Mouse (Mus musculus): ENCODE data around the gene Hspb6. TPM values are rescaled to one million over a fixed set of nuclear protein-coding genes. Genes with fewer than 3 reads are reported as not detected.

The Hspb6 gene
- total RNA-seq, 2 experiments from 2014 or later: 182 to 186 TPM

DNA sequence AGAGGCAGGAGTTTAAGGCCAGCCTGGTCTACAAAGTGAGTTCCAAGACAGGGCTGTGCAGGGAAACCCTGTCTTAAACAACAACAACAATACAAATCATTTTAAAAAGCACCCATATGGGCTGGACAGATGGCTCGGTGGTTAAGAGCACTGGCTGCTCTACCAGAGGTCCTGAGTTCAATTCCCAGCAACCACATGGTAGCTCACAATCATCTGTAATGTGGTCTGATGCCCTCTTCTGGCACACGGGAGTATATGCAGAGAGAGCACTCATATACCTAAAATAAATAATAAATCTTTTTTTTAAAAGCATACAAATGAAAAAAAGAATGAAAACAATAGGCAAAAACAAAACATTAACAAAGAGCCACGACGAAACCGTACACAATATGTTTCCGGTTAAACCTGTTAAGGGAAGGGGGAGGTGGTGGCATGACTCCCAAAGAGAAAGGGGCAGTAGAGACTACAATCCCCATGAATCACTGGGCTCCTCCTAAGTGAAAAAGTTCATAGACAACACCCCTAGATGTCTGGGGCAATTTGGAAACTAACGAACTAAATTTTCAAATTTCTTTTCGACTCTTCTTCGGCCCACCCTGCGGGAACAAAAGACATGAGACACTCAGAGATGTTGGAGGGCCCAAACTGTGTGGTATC is 405 bp upstream of the Hspb6 start:
- DNase-seq (ENCODE audit: low spot score in 2 of 2): no peak

DNA sequence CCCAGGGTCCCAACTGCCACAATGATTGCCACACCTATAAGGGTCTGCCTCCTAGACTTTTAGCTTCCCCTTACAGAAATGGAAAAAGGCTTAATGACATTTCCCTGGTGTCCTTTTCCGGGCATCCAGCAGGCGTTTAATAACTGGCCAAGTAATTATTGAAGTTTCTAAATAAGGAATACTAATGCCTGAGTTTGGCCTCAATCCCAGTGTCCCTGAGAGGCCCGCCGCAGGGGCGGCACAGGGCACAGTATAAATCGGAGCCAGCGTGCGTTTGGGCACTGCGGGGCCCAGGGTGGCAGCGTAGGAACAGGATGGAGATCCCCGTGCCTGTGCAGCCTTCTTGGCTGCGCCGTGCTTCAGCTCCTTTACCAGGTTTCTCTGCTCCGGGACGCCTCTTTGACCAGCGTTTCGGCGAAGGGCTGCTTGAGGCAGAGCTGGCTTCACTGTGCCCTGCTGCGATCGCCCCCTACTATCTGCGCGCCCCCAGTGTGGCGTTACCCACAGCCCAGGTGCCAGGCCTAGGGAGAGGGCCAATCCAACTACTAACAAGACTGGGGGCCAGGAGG is 1.1 kb downstream of the Hspb6 start:
- peak in 1 of 2 experiments; percentile 54 for DNase-seq (ENCODE audit: low spot score in 2 of 2)

DNA sequence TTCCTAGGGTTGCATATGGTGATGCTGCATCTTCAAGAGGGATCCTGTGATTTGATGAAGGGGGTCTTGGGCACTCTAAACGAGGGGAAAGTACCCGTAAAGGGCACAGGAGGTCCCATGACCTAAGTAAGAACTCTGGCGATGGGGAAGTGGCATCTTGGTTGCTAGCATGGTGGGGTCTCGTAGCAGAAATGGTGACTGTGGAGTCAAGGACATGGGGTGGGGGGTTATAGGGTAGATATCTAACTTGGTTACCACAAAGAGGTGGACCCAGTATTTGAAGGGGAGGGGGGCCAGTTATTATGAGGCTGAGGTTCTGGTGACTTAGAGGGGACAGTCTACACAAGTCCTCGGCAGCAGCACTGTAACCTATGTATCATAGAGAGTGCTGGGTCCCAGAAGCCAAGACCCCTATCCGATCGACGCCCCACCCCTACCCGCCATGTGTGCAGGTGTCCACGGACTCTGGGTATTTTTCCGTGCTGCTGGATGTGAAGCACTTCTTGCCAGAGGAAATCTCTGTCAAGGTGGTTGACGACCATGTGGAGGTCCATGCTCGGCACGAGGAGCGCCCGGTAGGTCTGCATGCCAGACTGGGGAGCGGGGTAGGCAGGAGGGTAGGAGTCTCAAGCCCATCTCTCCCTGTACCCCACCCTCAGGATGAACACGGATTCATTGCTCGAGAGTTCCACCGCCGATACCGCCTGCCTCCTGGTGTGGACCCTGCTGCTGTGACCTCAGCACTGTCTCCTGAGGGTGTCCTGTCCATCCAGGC is 2.0 kb downstream of the Hspb6 start:
- no peak for DNase-seq (ENCODE audit: low spot score in 2 of 2)

DNA sequence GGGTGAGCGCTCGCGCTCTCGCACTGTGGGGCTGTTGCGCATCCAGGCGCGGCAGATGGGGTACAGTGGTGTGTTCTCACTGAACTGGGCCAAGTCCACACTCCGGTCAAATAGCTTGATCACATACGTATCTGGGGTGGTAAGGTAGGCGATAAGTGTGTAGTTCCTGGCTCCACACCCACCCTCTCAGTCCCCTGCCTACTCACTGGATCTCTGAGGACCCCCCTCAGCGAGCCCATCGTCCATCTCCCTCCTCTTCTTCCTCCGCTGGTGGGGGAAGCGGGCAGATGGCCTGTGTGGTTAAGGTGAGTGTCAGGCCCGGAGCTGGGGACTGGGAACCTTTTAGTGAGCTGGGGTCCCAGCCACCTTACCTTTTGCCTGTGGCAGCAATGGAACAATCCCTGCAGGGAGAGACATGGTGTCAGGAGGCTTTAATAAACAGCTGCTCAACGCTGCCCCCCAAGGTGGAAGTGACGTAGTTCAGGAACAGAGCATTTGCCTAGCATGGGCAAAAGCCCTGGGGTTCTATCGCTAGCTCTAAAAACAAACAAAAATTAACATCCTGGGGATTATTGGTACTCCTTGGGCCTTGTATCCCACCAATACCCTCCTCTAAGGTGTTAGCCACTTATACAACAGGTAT is 5.0 kb downstream of the Hspb6 start:
- DNase-seq (ENCODE audit: low spot score in 2 of 2): no peak

- no peak for DNase-seq (ENCODE audit: low spot score in 2 of 2)
These were observed 6.0 kb downstream of the Hspb6 start for GRCm38 (mm10) chr7:30557901-30558514.

DNA sequence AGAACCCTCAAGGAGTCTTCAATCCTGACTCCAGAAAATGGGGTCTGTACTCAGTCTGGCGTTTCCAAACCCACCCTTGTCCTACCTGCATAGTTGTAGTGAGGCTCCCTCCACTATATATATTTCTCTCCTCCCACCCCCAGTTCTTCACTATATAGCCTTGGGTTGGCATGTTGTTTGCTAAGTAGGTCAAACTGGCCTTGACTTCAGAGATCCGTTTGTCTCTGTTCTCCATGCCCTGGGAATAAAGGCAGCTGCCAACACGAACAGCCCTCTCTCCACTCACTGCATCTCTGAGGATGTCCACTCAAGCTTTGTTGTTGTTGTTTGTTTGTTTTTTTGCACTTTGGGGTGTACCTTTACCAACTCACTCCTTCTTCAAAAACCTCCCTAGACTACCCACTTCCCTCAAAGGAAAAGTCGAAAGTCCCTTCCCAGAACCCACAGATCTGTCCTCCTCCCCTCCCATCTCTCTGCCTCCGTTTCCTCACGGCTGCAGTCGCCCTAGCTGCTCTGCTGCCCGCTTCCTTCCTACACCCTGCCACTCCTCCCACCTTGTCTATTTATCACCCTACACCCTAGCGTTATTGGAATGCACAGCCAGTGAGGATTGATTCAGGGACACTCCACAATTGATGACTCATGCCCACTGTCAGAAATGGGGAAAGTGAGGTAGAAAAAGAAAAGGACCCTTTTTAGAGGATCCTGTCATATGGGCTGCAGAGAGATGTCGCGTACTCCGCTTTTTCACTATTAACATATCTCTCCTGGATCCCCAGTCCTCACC is 6.9 kb downstream of the Hspb6 start:
- DNase-seq (ENCODE audit: low spot score in 2 of 2): no peak

DNA sequence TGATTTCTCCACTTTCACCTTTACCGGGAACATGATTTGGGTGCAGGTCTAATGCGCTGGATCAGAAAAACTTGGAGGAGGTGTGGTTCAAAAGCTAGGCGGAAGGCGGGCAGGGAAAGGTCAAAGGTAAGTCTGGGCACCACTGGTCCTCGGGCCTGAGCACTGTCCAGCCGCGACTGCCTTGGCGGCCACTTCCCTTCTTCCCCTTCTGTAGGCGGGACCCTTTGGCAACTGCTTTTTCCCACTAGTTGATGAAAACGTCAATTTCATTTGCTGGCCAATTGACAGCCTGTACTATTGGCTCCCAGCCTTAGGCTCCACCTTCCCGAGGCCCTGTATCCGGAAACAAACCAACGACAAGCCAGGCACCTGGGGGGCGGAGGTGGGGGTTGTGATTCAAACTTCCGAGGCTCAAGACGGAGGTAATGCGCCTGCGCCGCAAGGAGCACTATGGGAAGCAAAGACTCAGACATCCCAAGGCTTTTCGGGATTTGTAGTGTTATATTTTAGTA is 7.5 kb downstream of the Hspb6 start, which contains the start of gene Lin37:
Gene Lin37 (minus strand): TSS at position 396 of the 512 bp plus-strand sequence.
- DNase-seq (ENCODE audit: low spot score in 2 of 2): peak; percentile 79 to 95

DNA sequence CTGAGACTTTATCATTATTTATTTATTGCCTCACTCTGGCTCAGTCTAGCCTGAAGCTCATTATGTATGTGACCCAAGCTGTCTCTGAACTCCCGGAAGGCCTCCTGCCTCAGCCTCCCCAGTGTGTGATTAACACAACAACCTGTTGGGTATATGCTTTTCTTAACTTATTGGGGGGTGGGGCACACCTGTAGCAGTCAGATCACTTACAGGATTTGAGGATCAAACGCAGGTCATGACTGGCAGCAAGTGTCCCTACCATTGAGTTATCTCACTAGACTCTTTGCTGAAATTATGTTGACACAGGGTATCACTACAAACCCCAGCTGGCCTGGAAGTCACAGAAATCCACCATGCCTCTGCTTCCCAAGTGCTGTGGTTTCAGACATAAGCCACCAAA is 8.3 kb downstream of the Hspb6 start:
- no peak for DNase-seq (ENCODE audit: low spot score in 2 of 2)

- DNase-seq (ENCODE audit: low spot score in 2 of 2): no peak
These were observed 10.6 kb downstream of the Hspb6 start for GRCm38 (mm10) chr7:30562526-30563116.

DNA sequence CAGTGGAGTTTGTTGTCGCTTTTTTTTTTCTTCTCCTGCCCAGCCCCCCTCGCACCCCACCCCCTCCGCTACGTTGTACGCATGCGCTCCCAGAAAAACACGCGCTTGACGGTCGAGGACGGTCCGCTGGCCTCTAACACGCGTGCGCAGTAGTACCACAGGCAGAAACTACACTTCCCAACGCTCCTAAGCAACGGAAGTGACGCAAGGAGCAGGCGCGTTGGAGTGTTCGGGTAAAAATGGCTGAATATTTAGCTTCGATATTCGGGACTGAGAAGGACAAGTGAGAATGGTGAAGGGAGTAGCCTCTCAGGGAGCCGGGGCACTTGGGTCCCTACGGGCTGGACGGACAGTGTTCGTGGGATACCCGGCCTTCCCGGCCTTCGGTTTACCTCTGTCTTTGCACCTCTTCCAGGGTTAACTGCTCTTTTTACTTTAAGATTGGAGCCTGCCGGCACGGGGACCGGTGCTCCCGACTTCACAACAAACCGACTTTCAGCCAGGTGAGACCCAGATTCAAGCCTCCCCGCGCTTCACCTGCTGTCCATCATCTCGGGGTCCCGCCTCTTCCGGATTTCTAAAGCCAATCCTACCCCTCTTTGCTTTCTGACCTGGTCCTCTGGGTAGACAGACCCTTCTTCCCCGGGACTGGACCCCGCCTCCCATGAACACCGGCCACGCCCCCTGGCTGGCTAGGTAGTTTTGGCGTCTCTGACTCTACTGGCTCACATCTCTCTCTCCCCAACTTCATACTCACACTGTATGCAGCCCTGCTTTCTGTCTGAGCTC is 11.3 kb downstream of the Hspb6 start, which contains the start of the genes U2af1l4, Gm49396 and Psenen:
Gene U2af1l4 (plus strand): TSS at position 185 of the 789 bp plus-strand sequence.
Gene Gm49396 (plus strand): TSS at position 228 of the 789 bp plus-strand sequence.
Gene Psenen (minus strand): TSS at position 511 of the 789 bp plus-strand sequence.
- peak; percentile 89 to 96 for DNase-seq (ENCODE audit: low spot score in 2 of 2)

- no peak for DNase-seq (ENCODE audit: low spot score in 2 of 2)
These were observed 11.9 kb downstream of the Hspb6 start for GRCm38 (mm10) chr7:30563906-30564280.

DNA sequence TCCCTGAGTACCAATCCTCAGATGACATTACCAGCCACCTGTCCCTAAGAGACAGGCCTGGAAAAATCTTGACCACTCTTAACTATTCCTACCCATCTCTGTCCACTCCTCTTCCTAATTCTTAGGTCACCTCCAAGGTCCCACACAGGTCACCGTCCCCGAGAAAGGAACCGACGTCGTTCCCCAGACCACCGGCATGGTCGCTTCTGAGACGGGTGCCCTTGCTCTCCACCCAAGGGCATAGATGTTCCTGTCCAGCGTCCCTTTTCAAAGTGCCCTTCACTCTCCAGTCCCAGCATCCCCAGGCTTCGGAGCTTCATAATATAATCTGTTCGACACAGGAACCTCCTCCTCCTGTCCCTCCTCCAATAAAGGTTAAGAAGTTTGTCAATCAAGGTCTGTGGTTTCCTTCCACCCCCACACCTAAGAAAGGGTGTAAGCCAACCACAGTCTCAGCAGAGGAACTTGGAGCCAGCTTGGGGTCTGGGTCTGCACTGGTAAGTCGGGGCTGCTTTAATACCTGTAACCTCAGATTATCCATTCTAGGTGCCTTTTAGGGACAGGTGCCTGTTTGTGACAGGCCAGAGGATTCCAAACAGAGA is 13.1 kb downstream of the Hspb6 start, which contains the start of gene Igflr1:
Gene Igflr1 (plus strand): TSS at position 458 of the 602 bp plus-strand sequence.
- no peak for DNase-seq (ENCODE audit: low spot score in 2 of 2)

DNA sequence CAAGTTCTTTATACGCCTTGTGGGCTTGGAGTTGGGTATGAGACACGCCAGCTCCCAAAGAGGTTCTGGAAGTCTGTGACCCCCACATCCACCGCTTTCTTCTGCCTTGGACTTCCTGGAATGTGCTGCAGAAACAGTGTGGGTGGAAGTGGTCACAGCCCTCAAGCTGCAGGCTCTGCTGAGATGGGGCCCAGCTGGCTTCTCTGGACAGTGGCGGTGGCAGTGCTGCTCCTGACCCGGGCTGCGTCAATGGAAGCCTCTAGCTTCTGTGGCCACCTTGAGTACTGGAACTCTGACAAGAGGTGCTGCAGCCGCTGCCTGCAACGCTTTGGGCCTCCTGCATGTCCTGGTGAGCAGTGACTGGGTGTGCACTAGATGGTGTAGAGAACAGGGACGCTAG is 14.1 kb downstream of the Hspb6 start:
- no peak for DNase-seq (ENCODE audit: low spot score in 2 of 2)

- no peak for DNase-seq (ENCODE audit: low spot score in 2 of 2)
These were observed 15.6 kb downstream of the Hspb6 start for GRCm38 (mm10) chr7:30567555-30567954.

GRCm38 (mm10) chr7:30572389-30572788 is 20.4 kb downstream of the Hspb6 start:
- no peak for DNase-seq (ENCODE audit: low spot score in 2 of 2)

- peak in 1 of 2 experiments; percentile 53 for DNase-seq (ENCODE audit: low spot score in 2 of 2)
These were observed 21.0 kb downstream of the Hspb6 start for GRCm38 (mm10) chr7:30572969-30573368.

GRCm38 (mm10) chr7:30579950-30580349 is 28.0 kb downstream of the Hspb6 start:
- no peak for DNase-seq (ENCODE audit: low spot score in 2 of 2)

DNA sequence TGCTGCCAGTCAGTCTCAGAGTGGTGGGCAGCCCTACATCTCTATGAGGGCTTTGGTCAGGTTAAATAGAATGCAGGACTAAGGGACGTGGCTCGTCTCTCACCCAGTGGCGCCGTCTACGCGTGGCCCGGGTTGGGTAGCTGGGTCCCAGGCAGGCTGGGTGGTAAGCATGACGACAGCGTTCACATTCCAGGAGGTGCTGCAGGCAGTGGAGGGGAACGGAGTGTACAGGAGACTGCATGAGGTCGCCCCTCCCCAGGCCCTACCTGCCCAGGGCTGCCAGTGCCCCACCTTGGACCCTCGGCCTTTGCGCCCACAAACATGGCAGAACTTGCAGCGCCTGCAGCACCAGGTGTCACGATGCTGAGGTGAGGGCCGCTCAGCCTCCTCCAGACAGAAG is 29.6 kb downstream of the Hspb6 start:
- no peak for DNase-seq (ENCODE audit: low spot score in 2 of 2)
